In genomic region chr5:89895520-89895919, GRCm38 (mm10) we compare ENCODE assay signal across 21 mouse cellular contexts. TPM values are rescaled to one million over a fixed set of nuclear protein-coding genes. Genes with fewer than 3 reads are reported as not detected.
DNase-seq lines count a peak whose midpoint lies in the region; ATAC-seq lines count a peak whose summit lies in the region.
"Had no signal": no experiment of that assay in that cellular context is flagged by ENCODE, and none has a peak within 500 bp of the region (broad histone marks: within the 10 kb centered on the region; RNA-seq: fewer than 3 reads in every experiment).

No protein-coding gene starts in this region.

- intact Hi-C loops in heart, postnatal 10 days (cut with DNase I) = no loop called here

- peak; percentile 64 for DNase-seq in heart, adult 11 months
- DNase-seq in heart, postnatal 10 days = no peak
- no peak for DNase-seq in cerebellum, postnatal 14 days
- no peak for DNase-seq in adrenal gland, adult 2 months
- DNase-seq: adrenal gland, adult 8-10 months; adrenal gland, postnatal 10 days; adrenal gland, postnatal 14 days; adrenal gland, postnatal 25 days; adrenal gland, postnatal 36 days; B cell, adult 2 months; cerebellum, adult 11 months; cerebellum, adult 11-12 months; cerebellum, adult 18-20 months; cerebellum, adult 2 months had no signal

- ATAC-seq in megakaryocyte progenitor cell, adult 5-6 weeks (replicated peaks; ENCODE audit: poor library complexity) = peak; percentile 35
- ATAC-seq in megakaryocyte-erythroid progenitor cell, adult 5-6 weeks (replicated peaks; ENCODE audit: low FRiP score, low TSS enrichment, poor library complexity, severe bottlenecking) = peak; percentile 55; the same call in 1 of the 2 replicates
- ATAC-seq: activated CD4-positive, CD25-positive, alpha-beta regulatory T cell, adult 4 months; CD4-positive, CD25-positive, alpha-beta regulatory T cell, adult 4 months; Patski had no signal

RNA-seq across cellular contexts. Expression of gene Adamts3, which starts 12.4 kb away (rescaled TPM):
- 10 to 100 TPM in 1 of 2 experiments, 1 to 10 TPM in 1; 8.3 to 11.1 TPM for total RNA-seq in heart, postnatal 10 days (2021)
- total RNA-seq in megakaryocyte progenitor cell, adult 5-6 weeks (2015) = 5.8 and 10.3 TPM in 2 replicates
- 3.9 and 6.9 TPM in 2 replicates for total RNA-seq in megakaryocyte progenitor cell, adult 5-6 weeks (2017)
- total RNA-seq in megakaryocyte-erythroid progenitor cell, adult 5-6 weeks (2014; fragmentation: Nextera tagmentation) = 20.8 and 27.4 TPM in 2 replicates
- 16.0 and 24.2 TPM in 2 replicates for total RNA-seq in megakaryocyte-erythroid progenitor cell, adult 5-6 weeks (2017)
- 1 to 10 TPM; 4.3 to 4.5 TPM for total RNA-seq in adrenal gland, adult 2 months (2021)
- 1.7 and 2.3 TPM in 2 replicates for polyA plus RNA-seq in adrenal gland, adult 2 months (2012; rRNA removed)
- total RNA-seq: CH12.LX had no signal
- polyA plus RNA-seq: CD4-positive, CD25-positive, alpha-beta regulatory T cell, adult 4 months; G1E; Patski had no signal
